ENCODE assay signal across 9 mouse cellular contexts in genomic region chr2:180952731-180953171, GRCm38 (mm10). TPM values are rescaled to one million over a fixed set of nuclear protein-coding genes. Genes with fewer than 3 reads are reported as not detected.
DNase-seq lines count a peak whose midpoint lies in the region; ATAC-seq lines count a peak whose summit lies in the region.
"Had no signal": no experiment of that assay in that cellular context is flagged by ENCODE, and none has a peak within 500 bp of the region (broad histone marks: within the 10 kb centered on the region; RNA-seq: fewer than 3 reads in every experiment).

No protein-coding gene starts in this region.

- no peak for DNase-seq in frontal cortex, adult 2 months (ENCODE audit: extremely low spot score in 1 of 2, low spot score in 1 of 2)
- peak; percentile 68 to 72 for DNase-seq in right cerebral cortex, postnatal 10 days (ENCODE audit: low spot score in 2 of 2)
- DNase-seq in right cerebral cortex, adult 2 months (ENCODE audit: low spot score in 2 of 2) = no peak
- peak; percentile 21 for DNase-seq in layer of hippocampus, adult 9-11 months
- peak; percentile 37 for DNase-seq in right cerebral cortex, postnatal 4 days

- 0 out of 2 replicates have a peak, but pooled peaks have one; percentile 19 for ATAC-seq in frontal cortex, adult (ENCODE audit: low TSS enrichment)
- no peak for ATAC-seq in megakaryocyte, adult 5-6 weeks (ENCODE audit: poor library complexity, severe bottlenecking)
- no peak for ATAC-seq in CD4-positive, CD25-positive, alpha-beta regulatory T cell, adult 4 months

RNA-seq across cellular contexts. Expression of gene Nkain4, which starts 1.7 kb away (rescaled TPM):
- 74.4 and 84.5 TPM in 2 replicates for polyA plus RNA-seq in frontal cortex, adult 2 months (2012; rRNA removed)
- total RNA-seq in megakaryocyte, adult 5-6 weeks (2015) = not detected in 2 replicates
- total RNA-seq in megakaryocyte, adult 5-6 weeks (2017) = not detected in 2 replicates
- polyA plus RNA-seq in CD4-positive, CD25-positive, alpha-beta regulatory T cell, adult 4 months (2017; shearing (Covaris generic)) = not detected

RNA-seq across cellular contexts. Expression of gene Arfgap1, which starts 14.3 kb away (rescaled TPM):
- 127 and 143 TPM in 2 replicates for polyA plus RNA-seq in frontal cortex, adult 2 months (2012; rRNA removed)
- 16.5 and 18.7 TPM in 2 replicates for total RNA-seq in megakaryocyte, adult 5-6 weeks (2015)
- total RNA-seq in megakaryocyte, adult 5-6 weeks (2017) = 34.8 and 35.0 TPM in 2 replicates
- polyA plus RNA-seq in CD4-positive, CD25-positive, alpha-beta regulatory T cell, adult 4 months (2017; shearing (Covaris generic)) = 10 to 100 TPM; 42.6 to 73.0 TPM

RNA-seq across cellular contexts. Expression of gene Birc7, which starts 23.9 kb away (rescaled TPM):
- 0.08 and 0.42 TPM in 2 replicates for polyA plus RNA-seq in frontal cortex, adult 2 months (2012; rRNA removed)
- not detected in 2 replicates for total RNA-seq in megakaryocyte, adult 5-6 weeks (2015)
- not detected in 2 replicates for total RNA-seq in megakaryocyte, adult 5-6 weeks (2017)
- polyA plus RNA-seq in CD4-positive, CD25-positive, alpha-beta regulatory T cell, adult 4 months (2017; shearing (Covaris generic)) = not detected
- total RNA-seq: liver, adult 2 months had no signal
- polyA plus RNA-seq: liver, adult 2 months had no signal

RNA-seq across cellular contexts. Expression of gene Ythdf1, which starts 32.0 kb away (rescaled TPM):
- polyA plus RNA-seq in frontal cortex, adult 2 months (2012; rRNA removed) = 43.1 and 45.7 TPM in 2 replicates
- 54.2 and 55.4 TPM in 2 replicates for total RNA-seq in megakaryocyte, adult 5-6 weeks (2015)
- total RNA-seq in megakaryocyte, adult 5-6 weeks (2017) = 24.1 and 26.0 TPM in 2 replicates
- 1 to 10 TPM; 7.5 to 9.2 TPM for polyA plus RNA-seq in CD4-positive, CD25-positive, alpha-beta regulatory T cell, adult 4 months (2017; shearing (Covaris generic))

RNA-seq across cellular contexts. Expression of gene Col20a1, which starts 33.6 kb away (rescaled TPM):
- 4.1 TPM in 2 replicates for polyA plus RNA-seq in frontal cortex, adult 2 months (2012; rRNA removed)
- 0.11 and 0.23 TPM in 2 replicates for total RNA-seq in megakaryocyte, adult 5-6 weeks (2015)
- total RNA-seq in megakaryocyte, adult 5-6 weeks (2017) = 0.18 and 0.28 TPM in 2 replicates
- polyA plus RNA-seq in CD4-positive, CD25-positive, alpha-beta regulatory T cell, adult 4 months (2017; shearing (Covaris generic)) = under 1 TPM; 0.36 to 0.38 TPM

Comparison
In these comparisons a context has a peak if more than half of its experiments do, and no peak if none do; other contexts are left out.
1. DNase-seq: peak in right cerebral cortex, postnatal 10 days (2 of 2), layer of hippocampus, adult 9-11 months (single experiment) and right cerebral cortex, postnatal 4 days (single experiment); none in frontal cortex, adult 2 months (0 of 2) and right cerebral cortex, adult 2 months (0 of 2).
2. RNA of gene Nkain4, which starts 1.7 kb away (polyA plus RNA-seq): 74.4 to 84.5 TPM in frontal cortex, adult 2 months; not detected in CD4-positive, CD25-positive, alpha-beta regulatory T cell, adult 4 months; every median in the first group is over 10 times any median in the second.